Mouse (Mus musculus): Measurements from ENCODE around the gene Tmem176b.
"Not testable (repeated sequence)": the region's sequence is repeated elsewhere in the genome, so short reads cannot be mapped to it uniquely, and the experiment has no call there.

Tmem176b gene

GRCm38 (mm10) chr6:48842111-48842842, 981 bp upstream of the Tmem176b start:
- peak in 1 of 2 experiments; percentile 16 for DNase-seq (ENCODE audit: low spot score in 2 of 2)

GRCm38 (mm10) chr6:48840371-48840969, 826 bp downstream of the Tmem176b start, which contains the start of gene Tmem176a:
TSS of gene Tmem176a (plus strand) at chr6:48840919.
- DNase-seq (ENCODE audit: low spot score in 2 of 2), result peak; percentile 31 to 41

GRCm38 (mm10) chr6:48838321-48839080, 2.8 kb downstream of the Tmem176b start:
- no peak for DNase-seq (ENCODE audit: low spot score in 2 of 2)

GRCm38 (mm10) chr6:48837516-48837915, 3.8 kb downstream of the Tmem176b start:
- DNase-seq (ENCODE audit: low spot score in 2 of 2), result no peak

GRCm38 (mm10) chr6:48836146-48836545, 5.2 kb downstream of the Tmem176b start:
- no peak for DNase-seq (ENCODE audit: low spot score in 2 of 2)

- no peak for DNase-seq (ENCODE audit: low spot score in 2 of 2)
Observed at GRCm38 (mm10) chr6:48835241-48835640, 6.1 kb downstream of the Tmem176b start.

GRCm38 (mm10) chr6:48833515-48833914, 7.8 kb downstream of the Tmem176b start:
- no peak for DNase-seq (ENCODE audit: low spot score in 2 of 2)

GRCm38 (mm10) chr6:48832426-48832825, 8.9 kb downstream of the Tmem176b start:
- DNase-seq (ENCODE audit: low spot score in 2 of 2), result peak in 1 of 2 experiments; percentile 40

- no peak for DNase-seq (ENCODE audit: low spot score in 2 of 2)
Observed at GRCm38 (mm10) chr6:48831141-48831540, 10.2 kb downstream of the Tmem176b start.

- DNase-seq (ENCODE audit: low spot score in 2 of 2), result no peak
Observed at GRCm38 (mm10) chr6:48830241-48830640, 11.1 kb downstream of the Tmem176b start.

- no peak for DNase-seq (ENCODE audit: low spot score in 2 of 2)
Observed at GRCm38 (mm10) chr6:48829651-48830050, 11.6 kb downstream of the Tmem176b start.

- no peak for DNase-seq (ENCODE audit: low spot score in 2 of 2)
Observed at GRCm38 (mm10) chr6:48828976-48829375, 12.3 kb downstream of the Tmem176b start.

- DNase-seq (ENCODE audit: low spot score in 2 of 2), result no peak
Observed at GRCm38 (mm10) chr6:48825016-48825415, 16.3 kb downstream of the Tmem176b start.

- DNase-seq (ENCODE audit: low spot score in 2 of 2), result not testable (repeated sequence)
Observed at GRCm38 (mm10) chr6:48821991-48822785, 19.1 kb downstream of the Tmem176b start.

- DNase-seq (ENCODE audit: low spot score in 2 of 2), result peak; percentile 28 to 58
Observed at GRCm38 (mm10) chr6:48817815-48818214, 23.5 kb downstream of the Tmem176b start.

GRCm38 (mm10) chr6:48815013-48815412, 26.3 kb downstream of the Tmem176b start:
- DNase-seq (ENCODE audit: low spot score in 2 of 2), result no peak

GRCm38 (mm10) chr6:48809494-48810219, 31.6 kb downstream of the Tmem176b start:
- DNase-seq (ENCODE audit: low spot score in 2 of 2), result no peak

- no peak for DNase-seq (ENCODE audit: low spot score in 2 of 2)
Observed at GRCm38 (mm10) chr6:48806746-48807145, 34.5 kb downstream of the Tmem176b start.

- DNase-seq (ENCODE audit: low spot score in 2 of 2), result no peak
Observed at GRCm38 (mm10) chr6:48804346-48804745, 37.0 kb downstream of the Tmem176b start.

GRCm38 (mm10) chr6:48803406-48804051, 37.8 kb downstream of the Tmem176b start:
- no peak for DNase-seq (ENCODE audit: low spot score in 2 of 2)

All from heart, adult 9 months (tissue).